Mouse (Mus musculus) embryonic fibroblast, embryonic 13.5 days (primary cell): ENCODE measurements around the gene Adk. TPM values are rescaled to one million over a fixed set of nuclear protein-coding genes. Genes with fewer than 3 reads are reported as not detected.

Experiments
- H3K27ac ChIP-seq: 2 replicates; pipeline ENCODE4 v1.5.1; 2012; ENCODE audit warnings: low read length, control low read depth, inconsistent platforms; ENCODE audit not compliant: insufficient read depth
- H3K4me1 ChIP-seq: 2 replicates; pipeline ENCODE4 v1.6.1; 2011; ENCODE audit warnings: low read length; ENCODE audit not compliant: control insufficient read depth, insufficient read depth
- H3K4me3 ChIP-seq: 2 replicates; pipeline ENCODE4 v1.5.1; 2011; ENCODE audit warnings: mild to moderate bottlenecking, control low read depth, low read length; ENCODE audit not compliant: insufficient read depth
- CTCF ChIP-seq: IDR thresholded peaks from 2 replicates; pipeline ENCODE4 v1.5.1; 2011; ENCODE audit warnings: mild to moderate bottlenecking, control low read depth, low read length, moderate library complexity, borderline replicate concordance; ENCODE audit not compliant: insufficient read depth
- POLR2A ChIP-seq: IDR thresholded peaks from 2 replicates; pipeline ENCODE4 v1.6.1; 2011; ENCODE audit warnings: low read depth, mild to moderate bottlenecking, control low read depth, low read length, moderate library complexity
- polyA plus RNA-seq: library from polyadenylated mRNA; stranded (reverse); fragments of >200 nt; gene quantifications from 2 replicates; pipeline ENCODE4 v1.2.4, GENCODE M21; 2011; ENCODE audit warnings: low read depth; ENCODE audit not compliant: missing spikeins, insufficient read length

Gene Adk
- polyA plus RNA-seq, 1 experiment, result 117 TPM

GRCm38 (mm10) chr14:21399506-21399905, 347.1 kb downstream of the Adk start:
- no peak overlapping the region for H3K4me3 ChIP-seq
- no peak for TF ChIP-seq CTCF
- no peak for TF ChIP-seq POLR2A
- no peaks in the 10 kb centered on the region; the same call in 1 of the 2 replicates for H3K4me1 ChIP-seq
- H3K27ac ChIP-seq, result no peak overlapping the region

- no peak for TF ChIP-seq CTCF
- TF ChIP-seq POLR2A, result no peak
- Histone ChIP-seq H3K27ac (no peak overlapping the region), H3K4me1 (no peaks in the 10 kb centered on the region; the same call in 1 of the 2 replicates), H3K4me3 (no peak overlapping the region)
Measured at GRCm38 (mm10) chr14:21402157-21402601, 349.8 kb downstream of the Adk start.

DNA sequence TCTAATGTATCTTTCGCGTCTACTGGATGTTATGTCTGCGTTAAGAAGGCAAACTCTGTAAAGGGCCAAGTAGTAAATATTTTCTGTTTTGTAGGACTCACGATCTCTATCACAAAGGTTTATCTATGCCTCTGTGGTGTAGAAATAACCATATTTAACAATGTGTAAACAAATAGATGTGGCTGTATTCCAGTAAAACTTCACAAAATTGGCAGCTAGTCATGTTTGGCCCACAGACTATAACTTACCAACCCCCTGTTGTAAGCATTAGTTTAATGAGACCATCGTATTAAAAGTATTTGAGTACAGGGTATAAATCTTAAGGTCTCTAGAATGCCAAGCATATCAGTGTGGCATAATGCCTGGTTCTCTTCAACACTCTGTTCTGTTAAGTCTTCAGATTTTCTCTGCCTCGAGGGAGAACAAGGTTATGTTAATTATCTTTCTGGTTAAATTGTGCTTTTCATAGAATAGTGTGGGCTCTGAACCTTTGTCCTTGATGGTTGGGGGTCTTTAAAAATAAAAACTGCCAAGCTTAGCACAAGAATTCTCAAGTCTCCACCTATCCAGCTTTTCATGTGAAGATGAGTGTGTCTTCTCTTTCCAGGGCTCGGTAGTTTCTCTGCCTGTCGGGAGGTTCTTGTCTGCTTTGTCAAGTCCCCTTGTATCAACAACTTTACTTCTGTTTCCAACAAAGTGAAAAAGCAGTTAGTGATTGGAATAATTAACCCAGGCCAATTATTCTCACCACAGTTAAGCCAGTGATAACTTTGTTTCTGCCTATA, 350.4 kb downstream of the Adk start:
- Histone ChIP-seq H3K4me1 (no peaks in the 10 kb centered on the region; the same call in 1 of the 2 replicates), H3K4me3 (no peak overlapping the region), H3K27ac (no peak overlapping the region)
- TF ChIP-seq CTCF, result no peak
- no peak for TF ChIP-seq POLR2A

DNA sequence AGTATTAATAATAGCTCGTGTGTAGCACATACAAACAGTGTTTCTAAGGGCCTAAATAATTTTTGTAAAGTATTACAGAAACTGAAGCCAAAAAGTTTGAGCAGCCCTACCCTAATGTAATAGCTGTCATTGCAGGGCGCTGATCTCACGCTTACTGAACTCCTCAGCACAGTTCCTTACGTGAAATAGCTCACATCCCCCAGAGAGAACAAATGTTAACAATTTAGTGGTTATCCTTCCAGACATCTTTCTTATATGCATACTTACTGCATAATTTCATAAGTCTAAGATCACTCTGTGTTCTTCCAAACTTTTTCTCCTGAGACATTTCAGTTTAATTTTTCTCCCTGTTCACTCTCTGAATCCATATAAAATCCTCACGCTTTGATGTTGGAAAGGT, 354.6 kb downstream of the Adk start:
- Histone ChIP-seq H3K27ac (0 out of 2 replicates have a peak overlapping the region, but pooled peaks have one; percentile 61), H3K4me3 (no peak overlapping the region), H3K4me1 (no peaks in the 10 kb centered on the region; the same call in 1 of the 2 replicates)
- no peak for TF ChIP-seq CTCF
- no peak for TF ChIP-seq POLR2A

DNA sequence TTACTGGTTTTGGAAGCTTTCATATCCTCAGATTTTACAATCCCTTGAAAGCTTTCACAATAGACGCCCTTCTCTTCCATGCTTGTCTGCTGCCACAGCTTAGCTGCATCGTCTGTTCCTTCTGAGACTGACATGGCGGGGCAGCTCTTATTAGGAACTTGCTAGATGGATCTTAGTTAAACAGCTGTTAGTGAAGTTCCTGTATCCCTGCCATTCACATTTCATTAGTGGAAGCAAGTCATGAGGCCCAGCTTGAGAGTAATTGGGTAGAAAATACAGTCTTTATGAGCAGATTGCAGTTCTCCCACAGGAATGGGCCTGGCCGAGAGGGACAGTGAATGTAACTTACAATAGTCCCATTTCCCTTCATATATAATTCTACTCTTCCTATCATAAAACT, 356.5 kb downstream of the Adk start:
- Histone ChIP-seq H3K4me3 (no peak overlapping the region), H3K4me1 (no peaks in the 10 kb centered on the region), H3K27ac (no peak overlapping the region)
- no peak for TF ChIP-seq POLR2A
- TF ChIP-seq CTCF, result no peak

DNA sequence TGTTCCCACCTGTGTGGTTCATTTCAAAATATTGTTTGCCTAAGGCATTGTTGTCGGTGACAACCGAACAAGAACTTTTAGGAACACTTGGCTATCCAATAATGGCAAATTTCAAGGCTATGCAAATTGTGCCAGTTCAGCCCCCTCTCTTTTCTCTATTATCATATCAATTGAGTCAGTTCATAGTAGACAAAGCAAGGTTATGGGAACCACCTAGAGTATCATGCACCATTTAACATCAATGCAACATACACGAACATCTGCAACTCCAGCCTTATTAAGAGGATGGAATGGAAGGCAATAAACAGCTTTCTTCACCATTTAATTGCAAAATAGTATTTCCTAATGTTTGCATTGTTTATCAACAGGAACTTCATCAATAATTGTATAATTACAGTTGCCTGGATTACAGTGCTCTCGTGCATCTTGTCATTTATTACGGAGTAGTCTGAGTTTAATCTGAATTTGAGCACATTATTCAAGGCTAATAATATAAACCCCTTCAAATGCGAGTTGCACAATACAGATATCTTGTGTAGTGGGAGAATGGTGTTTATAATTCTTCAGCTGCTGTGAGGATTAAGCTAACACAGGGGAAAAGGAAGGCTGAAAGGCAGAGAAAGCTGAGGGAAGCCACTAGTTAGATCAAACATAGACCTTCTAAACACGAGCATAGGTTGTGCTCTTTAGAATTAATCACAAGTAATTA, 358.5 kb downstream of the Adk start:
- H3K27ac ChIP-seq, result no peak overlapping the region
- TF ChIP-seq POLR2A, result no peak
- no peak for TF ChIP-seq CTCF
- H3K4me3 ChIP-seq, result no peak overlapping the region
- H3K4me1 ChIP-seq, result no peaks in the 10 kb centered on the region

- TF ChIP-seq CTCF (no peak), POLR2A (no peak)
- H3K4me3 ChIP-seq, result no peak overlapping the region
- H3K27ac ChIP-seq, result no peak overlapping the region
- no peaks in the 10 kb centered on the region for H3K4me1 ChIP-seq
Measured at GRCm38 (mm10) chr14:21411524-21411923, 359.1 kb downstream of the Adk start.

DNA sequence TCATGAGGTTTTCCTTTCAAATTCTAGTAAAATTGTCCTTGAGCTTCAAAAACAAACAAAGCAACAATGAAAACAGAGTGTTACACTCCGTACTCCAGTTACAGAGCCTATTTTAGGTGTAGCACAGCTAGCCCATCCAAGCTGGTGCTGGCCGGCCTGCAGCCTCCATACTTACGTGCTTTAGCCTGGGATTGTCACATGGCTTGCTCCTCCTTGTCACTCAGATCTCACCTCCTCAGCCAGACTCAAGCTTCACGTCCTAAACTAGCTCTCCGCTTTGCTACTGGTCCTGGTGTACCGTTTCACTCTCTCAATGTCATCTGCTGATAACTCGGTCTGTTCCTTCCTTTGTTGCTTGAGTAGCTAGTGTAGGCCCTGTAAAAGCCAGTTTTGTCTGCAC, 366.0 kb downstream of the Adk start:
- Histone ChIP-seq H3K27ac (no peak overlapping the region), H3K4me3 (no peak overlapping the region), H3K4me1 (peaks cover 4% of the 10 kb centered on the region; the same call in 1 of the 2 replicates)
- TF ChIP-seq CTCF (no peak), POLR2A (no peak)

- Histone ChIP-seq H3K27ac (no peak overlapping the region), H3K4me3 (no peak overlapping the region), H3K4me1 (no peaks in the 10 kb centered on the region)
- TF ChIP-seq POLR2A (no peak), CTCF (no peak)
Measured at GRCm38 (mm10) chr14:21427369-21427768, 375.0 kb downstream of the Adk start.

DNA sequence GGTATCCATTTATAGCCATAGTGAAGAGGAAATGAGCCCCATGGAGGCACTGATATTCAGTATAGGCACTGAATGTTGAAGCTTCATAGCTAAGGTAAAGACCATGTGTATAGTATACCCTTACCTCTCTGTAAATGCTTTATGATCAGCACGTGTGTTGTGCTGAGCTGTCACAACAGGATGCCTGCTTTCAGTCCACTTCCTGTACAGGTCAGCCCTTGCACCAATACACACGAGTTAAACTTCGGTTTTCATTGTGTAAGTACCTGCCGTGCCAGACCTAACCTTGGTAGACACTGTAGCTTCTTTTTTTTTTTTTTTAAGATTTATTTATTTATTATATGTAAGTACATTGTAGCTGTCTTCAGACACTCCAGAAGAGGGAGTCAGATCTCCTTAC, 381.0 kb downstream of the Adk start:
- no peak overlapping the region for H3K27ac ChIP-seq
- H3K4me1 ChIP-seq, result no peaks in the 10 kb centered on the region; the same call in 1 of the 2 replicates
- no peak overlapping the region for H3K4me3 ChIP-seq
- TF ChIP-seq POLR2A (no peak), CTCF (no peak)
